Mouse (Mus musculus) induced T-regulatory cell, adult 2 months (primary cell): ENCODE results near the gene Fam131a.

Source experiments
- DNase-seq: peaks from one replicate; pipeline ENCODE4 v3.0.0-alpha.2; 2012; ENCODE audit warnings: low read depth

Gene Fam131a

DNA sequence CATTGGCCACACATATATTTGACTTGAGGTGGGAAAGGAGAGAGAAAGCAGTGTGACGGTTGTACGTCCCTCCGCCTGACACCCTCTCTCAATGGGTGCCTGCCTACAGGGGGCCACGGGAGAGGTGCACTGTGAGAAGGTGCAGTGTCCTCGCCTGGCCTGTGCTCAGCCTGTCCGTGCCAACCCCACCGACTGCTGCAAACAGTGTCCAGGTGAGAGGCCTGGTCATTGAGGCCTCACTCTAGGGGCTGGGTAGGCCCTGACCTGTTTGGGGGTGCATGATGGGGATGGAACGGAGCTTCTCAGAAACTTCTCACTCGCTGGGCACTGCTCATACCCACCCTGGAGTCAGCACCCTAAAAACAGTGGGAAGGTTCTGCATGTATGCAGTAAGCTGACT, 46.8 kb downstream of the Fam131a start:
- DNase-seq, result no peak

GRCm38 (mm10) chr16:20746641-20747040, 53.6 kb downstream of the Fam131a start:
- no peak for DNase-seq

- no peak for DNase-seq
Measured at GRCm38 (mm10) chr16:20750518-20750917, 57.5 kb downstream of the Fam131a start.
